Mouse (Mus musculus): Measurements from ENCODE around the gene Pdzrn3. TPM values are rescaled to one million over a fixed set of nuclear protein-coding genes. Genes with fewer than 3 reads are reported as not detected.

Gene Pdzrn3
- polyA plus RNA-seq (2014; fragmentation: Illumina TruSeq; extraction: RNeasy Lipid Tissue Mini Kit (QIAGEN cat#74804); ENCODE audit: low replicate concordance) = 7.8 TPM

DNA sequence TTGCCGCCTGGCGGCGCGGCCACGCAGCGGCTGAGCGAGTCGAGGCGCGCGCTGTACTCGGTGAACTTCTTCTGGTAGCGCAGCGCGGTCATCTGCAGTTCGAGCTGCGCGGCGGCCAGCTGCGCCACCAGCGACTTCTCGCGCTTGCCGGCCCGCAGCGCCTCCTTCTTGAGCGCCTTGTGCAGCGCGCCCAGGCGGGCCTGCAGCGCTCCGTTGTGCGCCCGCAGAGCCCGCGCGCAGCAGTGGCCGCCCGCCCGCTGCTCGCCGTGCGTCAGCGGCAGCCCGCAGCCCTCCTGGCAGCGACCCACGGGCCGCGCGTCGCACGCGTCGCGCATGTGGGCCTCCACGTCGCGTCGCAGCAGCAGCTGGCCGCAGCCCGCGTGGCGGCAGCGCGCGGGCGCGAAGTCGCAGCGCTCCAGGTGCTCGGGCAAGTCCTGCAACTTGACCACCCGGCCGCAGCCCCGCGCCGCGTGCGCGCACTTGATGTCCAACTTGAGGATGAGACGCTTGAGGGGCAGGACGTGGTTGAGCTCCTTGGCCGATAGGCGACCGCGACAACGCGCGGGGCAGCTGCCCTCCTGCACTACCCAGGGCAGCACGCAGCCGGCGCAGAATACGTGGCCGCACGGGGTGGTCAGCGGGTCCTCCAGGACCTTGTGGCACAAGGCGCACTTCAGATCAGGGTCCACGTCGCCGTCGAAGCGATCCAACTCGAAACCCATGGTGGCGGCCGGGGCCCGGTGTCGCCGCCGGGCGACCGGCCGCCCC, at the start of gene Pdzrn3:
Gene Pdzrn3, minus strand, starts transcription at position 731 of the 768 bp plus-strand sequence.

All from small intestine, adult 10 weeks (tissue).